Mouse (Mus musculus) megakaryocyte-erythroid progenitor cell, adult 5-6 weeks (primary cell): Measurements from ENCODE around the gene Kdm3a. TPM values are rescaled to one million over a fixed set of nuclear protein-coding genes. Genes with fewer than 3 reads are reported as not detected.

ENCODE experiments used
- ATAC-seq: replicated peaks from 2 replicates; pipeline ENCODE4 v1.8.0; 2016; ENCODE audit warnings: mild to moderate bottlenecking, inconsistent platforms; ENCODE audit not compliant: severe bottlenecking, poor library complexity, low FRiP score, low TSS enrichment
- total RNA-seq, 2 experiments: library from RNA; stranded (forward) in 1 of 2; stranded (reverse) in 1 of 2; fragments of 200-1000, 215-1000 nt in 1 of 2; fragments of >200 nt in 1 of 2; fragmentation: Nextera tagmentation in 1 of 2; gene quantifications; 2 replicates each; pipeline ENCODE4 v1.2.3; 2014 to 2017

Gene Kdm3a
- total RNA-seq, 2 experiments from 2014 or later: 30.4 to 44.9 TPM

GRCm38 (mm10) chr6:71589401-71589800 is 43.4 kb downstream of the Kdm3a start:
- ATAC-seq: no peak

GRCm38 (mm10) chr6:71583198-71583597 is 49.6 kb downstream of the Kdm3a start:
- no peak for ATAC-seq

GRCm38 (mm10) chr6:71579478-71579877 is 53.3 kb downstream of the Kdm3a start:
- no peak for ATAC-seq

DNA sequence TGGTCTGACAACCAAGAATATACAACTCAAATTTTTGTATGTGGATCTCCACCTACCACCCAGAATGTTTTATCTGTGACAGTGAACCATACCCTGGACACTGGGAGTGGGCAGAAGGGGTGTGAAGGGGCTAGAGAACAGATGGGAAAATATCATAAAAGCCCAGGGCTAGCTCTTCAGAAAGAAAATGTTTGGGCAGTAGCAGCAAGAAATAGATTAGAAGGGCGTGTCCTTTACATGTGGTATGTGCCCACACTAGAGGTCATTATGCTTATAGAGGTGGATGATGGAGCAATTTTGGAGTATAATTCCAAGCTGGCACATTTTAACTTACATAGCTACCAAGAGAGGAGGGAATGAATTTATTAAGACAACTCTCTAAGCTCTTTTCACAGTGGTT is 57.4 kb downstream of the Kdm3a start:
- ATAC-seq: 0 out of 2 replicates have a peak, but pooled peaks have one; percentile 50

DNA sequence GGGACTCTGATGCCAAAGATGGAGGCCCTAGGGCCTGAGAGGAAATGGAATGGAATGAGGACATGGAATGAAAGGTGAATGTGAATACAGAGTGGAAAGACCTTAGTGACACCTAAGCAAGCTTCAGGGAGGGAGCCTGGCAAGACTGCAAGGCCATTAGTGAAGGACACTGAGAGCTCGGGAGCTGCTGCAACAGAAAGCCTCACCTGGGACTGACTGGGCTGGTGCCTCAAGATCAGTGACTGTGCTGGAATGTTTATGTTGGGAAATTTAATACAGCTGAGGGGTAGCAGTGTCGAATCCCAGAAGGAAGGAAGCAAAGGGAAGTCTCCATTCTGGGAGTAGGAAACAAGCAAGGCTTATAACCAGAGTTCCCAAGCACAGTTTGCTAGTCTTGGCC is 63.8 kb downstream of the Kdm3a start:
- ATAC-seq: no peak

DNA sequence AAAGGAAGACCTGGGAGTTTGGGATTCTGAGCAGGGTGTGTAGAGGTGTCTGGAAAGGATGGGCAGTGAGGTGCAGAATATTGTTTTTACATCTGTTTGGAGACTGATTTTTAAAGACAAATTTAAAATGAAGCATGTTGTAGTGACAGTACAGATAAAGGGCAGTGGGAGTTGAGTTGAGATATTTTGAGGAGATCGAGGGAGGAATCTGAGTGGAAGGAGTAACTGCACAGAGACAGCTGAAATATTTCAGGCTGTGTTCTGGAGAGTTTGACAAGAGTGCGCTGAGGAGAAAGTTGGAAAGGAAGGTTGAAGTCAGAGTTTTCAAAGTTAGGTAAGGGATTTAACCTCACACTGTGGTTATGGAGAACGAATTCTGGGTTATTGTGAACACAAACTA is 64.2 kb downstream of the Kdm3a start:
- no peak for ATAC-seq

DNA sequence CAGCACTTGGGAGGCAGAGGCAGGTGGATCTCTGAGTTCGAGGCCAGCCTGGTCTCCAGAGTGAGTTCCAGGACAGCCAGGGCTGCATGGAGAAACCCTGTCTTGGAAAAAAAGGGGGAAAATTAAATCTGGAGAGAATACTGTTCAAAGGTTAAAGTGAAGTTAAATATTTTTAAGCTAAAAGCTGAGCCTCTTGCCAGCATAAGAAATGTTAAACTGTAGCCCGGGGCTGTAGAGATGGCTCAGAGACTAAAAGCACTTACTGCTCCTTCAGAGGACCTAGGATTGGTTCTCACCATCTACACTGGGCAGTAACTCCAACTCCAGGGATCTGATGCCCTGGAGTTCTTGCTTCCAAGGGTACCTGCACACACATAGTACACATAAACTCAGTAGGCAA is 76.0 kb downstream of the Kdm3a start:
- no peak for ATAC-seq

DNA sequence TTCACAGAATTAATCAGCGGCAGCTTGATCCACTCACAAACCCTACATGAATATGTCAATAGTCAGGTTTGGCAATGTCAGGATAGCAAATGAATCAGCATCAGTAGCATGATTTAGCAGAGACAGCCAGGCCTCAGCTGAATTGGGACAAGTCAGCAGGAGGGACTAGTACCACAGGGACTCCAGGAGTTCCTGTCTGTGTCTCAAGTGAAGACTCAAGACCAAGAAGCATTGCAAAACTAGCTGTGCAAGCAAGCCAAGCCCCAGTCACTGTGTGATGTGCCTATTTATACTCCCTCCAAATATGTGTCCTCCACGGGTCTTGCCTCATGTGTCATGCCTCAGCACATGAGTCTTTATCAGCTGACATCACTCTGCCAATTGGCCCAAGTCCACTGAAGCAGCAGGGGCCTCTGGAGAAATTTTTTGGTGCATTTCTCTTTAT is 77.3 kb downstream of the Kdm3a start:
- ATAC-seq: peak; percentile 73

DNA sequence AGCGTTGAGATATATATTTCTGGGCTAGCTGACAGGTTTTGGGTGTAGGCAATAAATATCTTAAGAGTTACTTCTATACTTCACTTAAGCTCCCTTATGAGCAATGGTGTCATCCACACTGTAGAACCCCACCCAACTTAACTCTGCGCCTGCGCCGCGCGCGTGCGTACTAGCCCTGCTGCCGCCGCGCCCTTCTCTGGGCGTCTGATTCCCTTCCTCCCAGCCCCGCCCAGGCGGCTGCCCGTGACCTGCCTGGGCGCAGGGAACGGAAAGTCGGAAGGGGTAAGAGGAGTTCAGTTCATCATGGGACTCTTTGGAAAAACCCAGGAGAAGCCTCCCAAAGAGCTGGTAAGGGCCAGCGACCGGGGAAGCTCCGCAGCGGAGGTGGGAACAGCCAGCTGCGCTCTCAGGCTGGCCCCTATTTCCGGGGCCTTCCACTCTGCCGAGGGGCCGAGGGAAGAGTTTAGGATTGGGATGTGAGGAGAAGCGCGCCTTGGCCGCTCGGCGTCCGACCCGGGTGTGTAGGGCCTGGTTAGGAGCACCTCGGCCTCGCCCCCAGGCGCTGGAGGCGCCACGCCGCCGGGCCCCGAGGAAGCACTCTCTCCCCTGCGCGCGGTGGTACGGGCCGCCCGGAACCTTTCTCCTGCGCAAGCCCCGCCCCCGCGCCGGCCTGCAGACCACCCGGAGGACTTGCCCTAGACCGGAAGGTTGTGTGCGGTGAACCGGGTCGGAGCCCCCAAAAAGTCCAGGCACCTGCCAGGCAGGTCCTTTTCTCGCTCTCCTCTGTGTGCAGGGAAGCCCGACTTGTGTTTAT is 88.9 kb downstream of the Kdm3a start, which contains the start of gene Chmp3:
Chmp3 (plus strand) TSS at position 112 of the 814 bp plus-strand sequence.
- peak; percentile 96 for ATAC-seq

Other genes starting within 250 kb of the Kdm3a start
- gene Rmnd5a, start 192.4 kb downstream of the Kdm3a start, total RNA-seq (2014; fragmentation: Nextera tagmentation): 31.3 and 40.0 TPM in 2 replicates
- gene Rmnd5a, start 192.4 kb downstream of the Kdm3a start, total RNA-seq (2017): 42.5 and 99.0 TPM in 2 replicates
- 5.7 and 12.9 TPM in 2 replicates for gene Rnf103, start 139.1 kb downstream of the Kdm3a start, total RNA-seq (2014; fragmentation: Nextera tagmentation)
- 6.8 and 13.4 TPM in 2 replicates for gene Rnf103, start 139.1 kb downstream of the Kdm3a start, total RNA-seq (2017)
- 46.1 and 47.3 TPM in 2 replicates for gene Chmp3, start 89.2 kb downstream of the Kdm3a start, total RNA-seq (2014; fragmentation: Nextera tagmentation)
- gene Chmp3, start 89.2 kb downstream of the Kdm3a start, total RNA-seq (2017): 99.9 and 113 TPM in 2 replicates
- not detected in 2 replicates for gene Reep1, start 74.6 kb upstream of the Kdm3a start, total RNA-seq (2014; fragmentation: Nextera tagmentation)
- 0.34 TPM in 1 of 2 replicates, not detected in the other for gene Reep1, start 74.6 kb upstream of the Kdm3a start, total RNA-seq (2017)
- gene Mrpl35, start 194.0 kb upstream of the Kdm3a start, total RNA-seq (2014; fragmentation: Nextera tagmentation): 56.4 and 84.6 TPM in 2 replicates
- gene Mrpl35, start 194.0 kb upstream of the Kdm3a start, total RNA-seq (2017): 57.0 and 69.5 TPM in 2 replicates
- 198 and 228 TPM in 2 replicates for gene Immt, start 198.3 kb upstream of the Kdm3a start, total RNA-seq (2014; fragmentation: Nextera tagmentation)
- gene Immt, start 198.3 kb upstream of the Kdm3a start, total RNA-seq (2017): 182 TPM in 2 replicates